Mouse (Mus musculus) macrophage (primary cell): ENCODE measurements around the gene Klhl26. TPM values are rescaled to one million over a fixed set of nuclear protein-coding genes. Genes with fewer than 3 reads are reported as not detected.

Source experiments
- H3K27ac ChIP-seq: fragments of 350-480 bp; formaldehyde crosslinking; 2 replicates; pipeline ENCODE4 v1.9.0; 2021
- H3K36me3 ChIP-seq: fragments of 350-480 bp; formaldehyde crosslinking; 2 replicates; pipeline ENCODE4 v1.9.0; 2021; ENCODE audit errors: inconsistent target
- H3K4me3 ChIP-seq: fragments of 350-480 bp; formaldehyde crosslinking; 2 replicates; pipeline ENCODE4 v1.9.0; 2021; ENCODE audit errors: inconsistent target
- H3K79me2 ChIP-seq: fragments of 350-480 bp; formaldehyde crosslinking; 2 replicates; pipeline ENCODE4 v1.9.0; 2021; ENCODE audit errors: inconsistent target
- WGBS: methylation state at CpG from one replicate; pipeline ENCODE4 v1.1.7; 2026; ENCODE audit warnings: inconsistent platforms; ENCODE audit not compliant: missing documents; 5-methylcytosine and 5-hydroxymethylcytosine counted together
- polyA plus RNA-seq: library from polyadenylated mRNA; stranded (reverse); fragments of 250-400 nt; gene quantifications from 3 replicates; pipeline ENCODE4 v1.2.4, GENCODE M21; 2018; ENCODE audit warnings: inconsistent platforms

Gene Klhl26
- polyA plus RNA-seq, 1 experiment from 2014 or later, result 5.9 TPM

- WGBS, result 91% methylated on average over 6 of the region's 6 CpGs
- H3K36me3 ChIP-seq, result no peaks in the 10 kb centered on the region
- no peak overlapping the region for H3K27ac ChIP-seq
- H3K79me2 ChIP-seq, result no peaks in the 10 kb centered on the region
- H3K4me3 ChIP-seq, result no peak overlapping the region
These were observed 18.9 kb downstream of the Klhl26 start for GRCm38 (mm10) chr8:70457882-70458281.

DNA sequence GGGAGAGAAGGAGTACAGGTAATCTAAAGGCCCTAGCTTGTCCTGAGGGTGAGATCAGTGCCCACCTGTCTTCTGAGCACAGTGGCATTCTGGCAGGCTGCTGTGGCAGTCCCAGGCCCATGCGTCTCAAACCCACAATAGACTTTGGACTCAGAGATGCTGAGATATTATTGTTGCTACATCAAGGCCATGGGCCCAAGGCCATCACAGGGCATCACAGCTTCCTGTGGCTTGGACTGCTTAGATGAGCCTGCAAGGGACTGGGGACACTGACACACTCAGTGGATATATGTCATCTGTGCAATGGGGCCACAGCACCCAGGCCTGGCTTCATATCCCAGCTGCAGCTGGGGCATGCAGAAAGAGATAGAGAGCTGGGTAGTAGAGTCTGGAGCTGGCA lies 19.8 kb downstream of the Klhl26 start:
- Histone ChIP-seq H3K36me3 (no peaks in the 10 kb centered on the region), H3K27ac (no peak overlapping the region), H3K4me3 (no peak overlapping the region), H3K79me2 (no peaks in the 10 kb centered on the region)
- WGBS, result 85% methylated on average over 1 of the region's 1 CpGs

DNA sequence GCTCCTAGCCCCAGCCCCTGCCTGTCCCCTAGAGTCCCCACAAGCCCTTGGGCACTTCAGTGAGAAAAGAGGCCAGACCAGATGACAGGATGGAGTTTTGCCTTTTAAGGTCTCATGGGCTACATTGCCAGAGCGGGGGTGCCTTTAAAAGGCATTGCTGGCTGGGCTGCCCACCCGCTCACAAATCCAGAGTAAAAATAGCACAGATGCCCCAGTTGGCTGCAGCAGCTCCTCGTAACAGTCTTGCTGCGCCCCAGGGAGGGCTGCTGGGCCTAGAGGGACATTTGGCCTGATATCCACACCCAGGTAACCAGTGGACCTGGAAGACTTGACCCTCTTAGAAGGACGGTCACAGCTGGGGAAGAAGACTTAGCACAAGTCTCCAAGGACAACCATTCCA lies 22.9 kb downstream of the Klhl26 start:
- no peaks in the 10 kb centered on the region for H3K79me2 ChIP-seq
- H3K27ac ChIP-seq, result no peak overlapping the region
- 95% methylated on average over 5 of the region's 5 CpGs for WGBS
- H3K4me3 ChIP-seq, result no peak overlapping the region
- H3K36me3 ChIP-seq, result no peaks in the 10 kb centered on the region

GRCm38 (mm10) chr8:70452196-70452966 lies 24.4 kb downstream of the Klhl26 start:
- 91% methylated on average over 44 of the region's 52 CpGs for WGBS
- H3K4me3 ChIP-seq, result no peak overlapping the region

DNA sequence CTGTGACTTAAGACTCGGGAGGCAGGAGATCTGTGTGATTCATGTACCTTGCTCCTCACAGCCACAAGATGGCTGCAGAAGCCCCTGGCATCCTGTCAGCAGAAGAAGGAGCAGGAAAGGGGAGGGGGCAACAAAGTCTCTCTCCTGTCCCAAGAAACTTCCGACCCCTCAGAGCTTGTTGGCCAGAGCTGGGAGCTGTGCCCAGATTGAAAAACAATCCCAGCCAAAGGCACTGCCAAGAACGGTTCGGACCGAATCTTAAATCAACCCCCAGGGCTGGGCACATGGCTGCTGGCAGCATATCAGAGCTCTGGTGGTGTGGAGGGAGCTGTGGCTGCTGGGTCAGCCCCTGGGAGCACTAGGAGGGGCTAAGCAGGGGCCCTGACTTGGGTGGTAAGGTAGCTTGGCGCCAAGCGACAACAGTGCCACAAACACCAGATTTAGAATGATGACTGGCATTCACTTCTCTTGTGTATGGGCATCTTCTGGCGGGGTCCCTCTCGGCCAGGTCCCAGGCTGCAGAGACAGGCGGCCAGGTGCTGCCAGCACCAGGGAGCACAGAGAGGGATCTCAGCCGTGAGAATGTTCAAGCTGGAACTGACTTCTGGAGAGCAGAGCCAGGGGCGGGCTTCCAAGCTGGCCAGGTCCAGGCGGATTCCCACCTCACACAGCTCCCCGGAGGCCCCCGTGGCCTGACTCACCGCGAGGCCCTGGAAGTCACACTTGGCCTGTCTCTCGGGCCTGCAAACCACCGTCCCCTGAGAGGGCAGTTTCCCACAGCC lies 28.9 kb downstream of the Klhl26 start:
- H3K79me2 ChIP-seq, result no peaks in the 10 kb centered on the region
- no peaks in the 10 kb centered on the region for H3K36me3 ChIP-seq
- no peak overlapping the region for H3K4me3 ChIP-seq
- 81% methylated on average over 19 of the region's 19 CpGs for WGBS
- H3K27ac ChIP-seq, result no peak overlapping the region

More at GRCm38 (mm10) chr8:70452196-70452966, 24.4 kb downstream of the Klhl26 start:
- H3K36me3 ChIP-seq, result no peaks in the 10 kb centered on the region
- no peak overlapping the region for H3K27ac ChIP-seq
- H3K79me2 ChIP-seq, result no peaks in the 10 kb centered on the region

DNA sequence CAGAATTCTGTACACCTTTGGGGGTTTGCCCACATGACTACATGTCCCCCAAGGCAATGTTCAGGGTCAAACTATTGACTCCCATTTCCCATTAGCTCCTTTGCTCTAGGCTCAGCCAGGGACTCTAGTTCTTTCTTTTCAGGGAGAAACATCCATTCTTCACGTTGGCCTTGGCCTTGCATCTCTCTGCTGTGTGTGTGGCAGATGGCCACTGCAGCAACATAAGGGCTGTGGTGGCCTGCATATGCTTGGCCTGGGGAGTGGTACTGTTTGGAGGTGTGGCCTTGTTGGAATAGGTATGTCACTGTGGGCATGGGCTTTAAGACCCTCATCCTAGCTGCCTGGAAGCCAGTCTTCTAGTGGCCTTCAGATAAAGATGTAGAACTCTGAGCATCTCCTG lies 30.8 kb downstream of the Klhl26 start:
- Histone ChIP-seq H3K79me2 (no peaks in the 10 kb centered on the region), H3K36me3 (no peaks in the 10 kb centered on the region), H3K27ac (no peak overlapping the region), H3K4me3 (no peak overlapping the region)
- no CpG with 5 or more reads among the region's 1 CpGs for WGBS

DNA sequence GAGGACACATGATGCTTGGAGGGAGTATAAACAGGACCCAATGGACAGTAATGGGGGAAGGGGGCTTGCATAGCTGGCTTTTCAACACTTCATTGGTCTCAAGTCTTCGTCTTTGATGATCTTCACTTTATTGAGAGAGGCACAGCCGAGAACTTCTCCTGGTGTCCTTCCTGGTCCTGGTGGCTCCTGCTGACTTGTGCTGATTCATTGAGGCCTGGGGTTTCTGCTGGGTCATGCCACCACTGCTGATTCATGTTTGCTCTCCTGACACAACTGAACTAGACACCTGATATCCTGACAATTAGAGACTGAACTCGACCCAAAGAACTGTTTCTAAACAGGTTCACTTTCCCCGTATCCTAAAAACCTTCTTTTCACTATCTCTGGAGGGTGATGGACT lies 33.4 kb downstream of the Klhl26 start:
- 69% methylated on average over 4 of the region's 4 CpGs for WGBS
- Histone ChIP-seq H3K4me3 (no peak overlapping the region), H3K36me3 (no peaks in the 10 kb centered on the region), H3K79me2 (peaks cover 6% of the 10 kb centered on the region; the same call in 1 of the 2 replicates), H3K27ac (no peak overlapping the region)

GRCm38 (mm10) chr8:70441565-70441964 lies 35.2 kb downstream of the Klhl26 start:
- 88% methylated on average over 3 of the region's 3 CpGs for WGBS
- Histone ChIP-seq H3K79me2 (peaks cover 6% of the 10 kb centered on the region; the same call in 1 of the 2 replicates), H3K4me3 (no peak overlapping the region), H3K36me3 (no peaks in the 10 kb centered on the region), H3K27ac (no peak overlapping the region)

DNA sequence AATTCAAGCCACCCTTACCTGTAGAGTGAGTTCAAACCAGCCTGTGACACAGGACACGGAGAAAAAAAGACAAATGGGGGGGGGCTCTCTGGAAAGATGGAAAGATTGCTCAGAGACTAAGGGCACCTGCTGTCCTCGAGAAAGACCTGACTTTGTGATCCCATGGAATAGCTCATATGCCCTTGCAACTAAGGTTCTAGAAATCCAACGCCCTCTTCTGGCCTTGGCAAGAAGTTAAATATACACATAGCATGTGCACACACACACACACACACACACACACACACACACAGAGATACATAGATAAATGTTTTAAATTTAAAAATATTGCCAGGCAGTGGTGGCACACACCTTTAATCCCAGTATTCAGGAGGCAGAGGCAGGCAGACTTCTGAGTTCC lies 36.5 kb downstream of the Klhl26 start:
- Histone ChIP-seq H3K36me3 (no peaks in the 10 kb centered on the region), H3K27ac (no peak overlapping the region), H3K4me3 (no peak overlapping the region), H3K79me2 (peaks cover 6% of the 10 kb centered on the region; the same call in 1 of the 2 replicates)
- 70% methylated on average over 2 of the region's 3 CpGs for WGBS

GRCm38 (mm10) chr8:70439848-70440179 lies 37.0 kb downstream of the Klhl26 start:
- 3% methylated on average over 7 of the region's 7 CpGs for WGBS
- Histone ChIP-seq H3K27ac (no peak overlapping the region), H3K79me2 (peaks cover 6% of the 10 kb centered on the region; the same call in 1 of the 2 replicates), H3K4me3 (peak overlapping the region; percentile 18; the same call in 1 of the 2 replicates), H3K36me3 (no peaks in the 10 kb centered on the region)

GRCm38 (mm10) chr8:70439055-70439847 lies 37.5 kb downstream of the Klhl26 start, which contains the start of gene Crtc1:
TSS of gene Crtc1 (minus strand) at chr8:70439579.
- peak within 1 kb of the TSS; percentile 35 for H3K4me3 ChIP-seq
- no peak within 1 kb of the TSS for H3K27ac ChIP-seq
- under 1% methylated on average over 52 of the region's 70 CpGs for WGBS
- H3K79me2 ChIP-seq, result peaks cover 6% of the 10 kb centered on the region; the same call in 1 of the 2 replicates
- H3K36me3 ChIP-seq, result no peaks in the 10 kb centered on the region

GRCm38 (mm10) chr8:70438423-70438822 lies 38.3 kb downstream of the Klhl26 start:
- Histone ChIP-seq H3K27ac (no peak overlapping the region), H3K36me3 (no peaks in the 10 kb centered on the region), H3K79me2 (peaks cover 6% of the 10 kb centered on the region; the same call in 1 of the 2 replicates), H3K4me3 (no peak overlapping the region)
- WGBS, result 96% methylated on average over 2 of the region's 2 CpGs

DNA sequence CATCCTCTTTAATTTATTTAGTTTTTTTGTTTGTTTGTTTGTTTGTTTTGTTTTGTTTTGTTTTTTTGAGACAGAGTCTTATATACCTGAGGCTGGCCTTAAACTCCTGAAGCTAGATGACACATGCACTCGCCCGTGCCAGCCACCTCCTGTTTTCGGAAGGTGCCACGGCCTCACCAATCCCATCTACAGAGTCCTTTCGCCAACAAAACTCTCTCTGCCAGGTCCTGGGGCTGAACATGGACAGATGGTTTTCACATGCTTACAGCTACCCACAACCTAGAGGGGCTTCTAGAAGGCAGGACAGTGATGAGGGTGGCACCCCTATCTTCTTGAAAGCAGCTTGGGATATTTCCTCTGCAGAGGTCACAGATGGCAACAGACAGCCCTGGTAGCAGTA lies 41.6 kb downstream of the Klhl26 start:
- H3K27ac ChIP-seq, result no peak overlapping the region
- peaks cover 6% of the 10 kb centered on the region; the same call in 1 of the 2 replicates for H3K79me2 ChIP-seq
- 95% methylated on average over 5 of the region's 5 CpGs for whole genome bisulfite sequencing
- H3K36me3 ChIP-seq, result no peaks in the 10 kb centered on the region
- no peak overlapping the region for H3K4me3 ChIP-seq

DNA sequence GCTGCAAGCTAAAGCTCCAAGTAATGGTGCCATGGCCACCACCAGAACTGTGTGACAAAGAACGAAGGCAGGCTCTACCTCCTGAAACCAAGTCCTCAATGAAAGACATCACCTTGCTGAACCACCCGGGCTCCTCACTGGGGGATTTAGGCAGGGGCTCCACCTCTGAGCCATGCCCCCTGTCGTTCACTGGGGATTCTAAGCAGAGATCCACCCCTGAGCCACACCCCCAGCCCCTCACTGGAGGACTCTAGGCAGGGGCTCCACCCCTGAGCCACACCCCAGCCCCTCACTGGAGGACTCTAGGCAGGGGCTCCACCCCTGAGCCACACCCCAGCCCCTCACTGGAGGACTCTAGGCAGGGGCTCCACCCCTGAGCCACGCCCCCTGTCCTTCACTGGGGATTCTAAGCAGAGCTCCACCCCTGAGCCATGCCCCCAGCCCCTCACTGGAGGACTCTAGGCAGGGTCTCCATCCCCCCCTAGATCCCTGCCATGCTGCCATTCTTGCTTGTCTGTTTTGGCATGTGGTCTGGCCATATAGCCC lies 43.7 kb downstream of the Klhl26 start:
- Histone ChIP-seq H3K27ac (no peak overlapping the region), H3K79me2 (no peaks in the 10 kb centered on the region), H3K36me3 (no peaks in the 10 kb centered on the region), H3K4me3 (no peak overlapping the region)
- WGBS, result 90% methylated on average over 4 of the region's 4 CpGs
